Mouse (Mus musculus) lung, postnatal 0 days (tissue): Measurements from ENCODE around the gene Itgb2. TPM values are rescaled to one million over a fixed set of nuclear protein-coding genes. Genes with fewer than 3 reads are reported as not detected.
A peak's percentile ranks its signal among the peaks of the same experiment; 100 is the strongest.

Experiments
- ATAC-seq: fragments of 200-750 bp; cut with Nextera tagmentation; 2 replicates; pipeline ENCODE4 v1.8.0; 2017; ENCODE audit warnings: moderate library complexity
- DNase-seq: peaks from one replicate; pipeline ENCODE4 v3.0.0-alpha.2; 2016; ENCODE audit warnings: low spot score
- H3K27ac ChIP-seq: fragments of 300-500 bp; sonication (generic); 2 replicates; pipeline ENCODE4 v1.5.1; 2014; ENCODE audit warnings: antibody characterized with exemption, mild to moderate bottlenecking, low read length, mixed read lengths
- H3K27me3 ChIP-seq: fragments of 300-500 bp; sonication (generic); replicated peaks from 2 replicates; pipeline ENCODE4 v1.6.1; 2014; ENCODE audit warnings: low read length, mixed read lengths; ENCODE audit not compliant: insufficient read depth
- H3K36me3 ChIP-seq: fragments of 300-500 bp; sonication (generic); 2 replicates; pipeline ENCODE4 v1.6.1; 2014; ENCODE audit warnings: low read length, mixed read lengths; ENCODE audit not compliant: insufficient read depth
- H3K4me1 ChIP-seq: fragments of 300-500 bp; sonication (generic); 2 replicates; pipeline ENCODE4 v1.6.1; 2014; ENCODE audit warnings: antibody characterized with exemption, low read depth, low read length, mixed read lengths; ENCODE audit not compliant: insufficient read depth
- H3K4me2 ChIP-seq: fragments of 300-500 bp; sonication (generic); replicated peaks from 2 replicates; pipeline ENCODE4 v1.6.1; 2014; ENCODE audit warnings: low read depth, mild to moderate bottlenecking, low read length, moderate library complexity, mixed read lengths
- H3K4me3 ChIP-seq: fragments of 300-500 bp; sonication (generic); 2 replicates; pipeline ENCODE4 v1.5.1; 2014; ENCODE audit warnings: low read depth, low read length
- H3K9ac ChIP-seq: fragments of 300-500 bp; sonication (generic); replicated peaks from 2 replicates; pipeline ENCODE4 v1.6.1; 2014; ENCODE audit warnings: low read depth, mild to moderate bottlenecking
- H3K9me3 ChIP-seq: fragments of 300-500 bp; sonication (generic); 2 replicates; pipeline ENCODE4 v1.6.1; 2016; ENCODE audit warnings: low read length, mixed read lengths
- CTCF ChIP-seq: IDR thresholded peaks from 2 replicates; pipeline ENCODE4 v1.5.1; 2016; ENCODE audit warnings: antibody characterized with exemption, mild to moderate bottlenecking
- EP300 ChIP-seq: IDR thresholded peaks from 2 replicates; pipeline ENCODE4 v1.6.1; 2016; ENCODE audit warnings: antibody characterized with exemption, mild to moderate bottlenecking, control low read depth
- WGBS: fragments of 180-500 bp; shearing (Covaris S2); extraction: QIAGEN DNeasy Blood & Tissue Kit; methylation state at CpG from one replicate; pipeline ENCODE4 v1.1.7; 2014; 5-methylcytosine and 5-hydroxymethylcytosine counted together
- polyA plus RNA-seq: library from polyadenylated mRNA; unstranded; fragments of >200 nt; fragmentation: Nextera tagmentation; extraction: Ambion mirVana; gene quantifications from 2 replicates; pipeline ENCODE4 v1.2.1, GENCODE M21; 2015

Gene Itgb2
- polyA plus RNA-seq, 1 experiment from 2014 or later: 19.1 TPM

- DNase-seq: no peak
- H3K4me3 ChIP-seq: no peak overlapping the region
- H3K36me3 ChIP-seq: peaks cover 21% of the 10 kb centered on the region; the same call in 1 of the 2 replicates
- H3K4me1 ChIP-seq: no peaks in the 10 kb centered on the region
- peak; percentile 28 for TF ChIP-seq CTCF
- TF ChIP-seq EP300: no peak
- 95% methylated on average over 3 of the region's 3 CpGs for WGBS
- no peak overlapping the region for H3K4me2 ChIP-seq
- no peak for ATAC-seq
- H3K27me3 ChIP-seq: no peaks in the 10 kb centered on the region
- no peaks in the 10 kb centered on the region for H3K9me3 ChIP-seq
- H3K9ac ChIP-seq: no peak overlapping the region
- H3K27ac ChIP-seq: no peak overlapping the region
Observed at GRCm38 (mm10) chr10:77492885-77493284, 37.2 kb upstream of the Itgb2 start.

- Histone ChIP-seq H3K36me3 (0 out of 2 replicates have a peak, but pooled peaks cover 13% of the 10 kb centered on the region), H3K9ac (no peak overlapping the region), H3K4me1 (no peaks in the 10 kb centered on the region), H3K27me3 (no peaks in the 10 kb centered on the region), H3K4me2 (no peak overlapping the region), H3K4me3 (no peak overlapping the region), H3K9me3 (no peaks in the 10 kb centered on the region), H3K27ac (no peak overlapping the region)
- ATAC-seq (no peak), DNase-seq (no peak)
- TF ChIP-seq EP300 (no peak), CTCF (no peak)
- WGBS: 85% methylated on average over 13 of the region's 13 CpGs
Observed at GRCm38 (mm10) chr10:77497185-77497584, 32.9 kb upstream of the Itgb2 start.

- no peaks in the 10 kb centered on the region for H3K4me1 ChIP-seq
- 0 out of 2 replicates have a peak, but pooled peaks cover 13% of the 10 kb centered on the region for H3K36me3 ChIP-seq
- H3K9me3 ChIP-seq: no peaks in the 10 kb centered on the region
- H3K9ac ChIP-seq: no peak overlapping the region
- WGBS: 54% methylated on average over 6 of the region's 6 CpGs
- peak overlapping the region; percentile 62; the same call in 1 of the 2 replicates for H3K27ac ChIP-seq
- peak; percentile 77 for ATAC-seq
- TF ChIP-seq CTCF: 0 out of 2 replicates have a peak, but pooled peaks have one; percentile 2
- TF ChIP-seq EP300: 0 out of 2 replicates have a peak, but pooled peaks have one; percentile 28
- H3K27me3 ChIP-seq: no peaks in the 10 kb centered on the region
- H3K4me2 ChIP-seq: no peak overlapping the region
- peak; percentile 67 for DNase-seq
- H3K4me3 ChIP-seq: no peak overlapping the region
Observed at GRCm38 (mm10) chr10:77498254-77498653, 31.8 kb upstream of the Itgb2 start.

GRCm38 (mm10) chr10:77500636-77501035 is 29.4 kb upstream of the Itgb2 start:
- DNase-seq: no peak
- no peak for ATAC-seq
- TF ChIP-seq CTCF: no peak
- no peak for TF ChIP-seq EP300
- H3K9me3 ChIP-seq: no peaks in the 10 kb centered on the region
- no peak overlapping the region for H3K9ac ChIP-seq
- 33% methylated on average over 14 of the region's 14 CpGs for WGBS
- 0 out of 2 replicates have a peak, but pooled peaks cover 13% of the 10 kb centered on the region for H3K36me3 ChIP-seq
- H3K27ac ChIP-seq: peak overlapping the region; percentile 8; the same call in 1 of the 2 replicates
- H3K4me3 ChIP-seq: no peak overlapping the region
- H3K27me3 ChIP-seq: no peaks in the 10 kb centered on the region
- no peak overlapping the region for H3K4me2 ChIP-seq
- no peaks in the 10 kb centered on the region for H3K4me1 ChIP-seq

- DNase-seq: peak; percentile 81
- H3K4me1 ChIP-seq: no peaks in the 10 kb centered on the region
- no peak overlapping the region for H3K4me2 ChIP-seq
- no peak overlapping the region for H3K4me3 ChIP-seq
- H3K27ac ChIP-seq: peak overlapping the region; percentile 64
- peak; percentile 58 for ATAC-seq
- H3K9me3 ChIP-seq: no peaks in the 10 kb centered on the region
- H3K36me3 ChIP-seq: 0 out of 2 replicates have a peak, but pooled peaks cover 8% of the 10 kb centered on the region
- TF ChIP-seq CTCF: no peak
- TF ChIP-seq EP300: peak; percentile 60; the same call in 1 of the 2 replicates
- H3K9ac ChIP-seq: no peak overlapping the region
- WGBS: 61% methylated on average over 25 of the region's 25 CpGs
- H3K27me3 ChIP-seq: no peaks in the 10 kb centered on the region
Observed at GRCm38 (mm10) chr10:77502967-77503922, 26.8 kb upstream of the Itgb2 start.

GRCm38 (mm10) chr10:77504143-77504542 is 25.9 kb upstream of the Itgb2 start:
- Histone ChIP-seq H3K4me2 (no peak overlapping the region), H3K9ac (no peak overlapping the region), H3K4me1 (no peaks in the 10 kb centered on the region), H3K4me3 (no peak overlapping the region), H3K9me3 (no peaks in the 10 kb centered on the region), H3K27ac (peak overlapping the region; percentile 9; the same call in 1 of the 2 replicates), H3K27me3 (no peaks in the 10 kb centered on the region), H3K36me3 (0 out of 2 replicates have a peak, but pooled peaks cover 7% of the 10 kb centered on the region)
- DNase-seq: peak; percentile 37
- TF ChIP-seq CTCF: no peak
- no peak for TF ChIP-seq EP300
- WGBS: 82% methylated on average over 6 of the region's 6 CpGs
- no peak for ATAC-seq
